Mouse (Mus musculus): ENCODE measurements at regions not wholly inside any gene's neighbourhood (a gene's known extent, or its start where the extent isn't known, plus 50 kb on each side); places are given as distances from the start of the nearest gene placed in this dataset.

- no peak for TF ChIP-seq CTCF (IDR thresholded peaks at IDR 0.05; ENCODE audit: insufficient read depth, low read length)
- no peak for TF ChIP-seq POLR2A (IDR thresholded peaks at IDR 0.05; ENCODE audit: borderline replicate concordance, extremely low read depth, low read depth, low read length)
Measured at GRCm38 (mm10) chr8:87064768-87065167, 179.7 kb upstream of the N4bp1 start.

Measured in lung, adult 2 months (tissue).